Mouse (Mus musculus) liver (tissue): ENCODE measurements at regions not wholly inside any gene's neighbourhood (a gene's known extent, or its start where the extent isn't known, plus 50 kb on each side); places are given as distances from the start of the nearest gene placed in this dataset.

Experiments used
- DNase-seq: peaks from one replicate; pipeline ENCODE4 v3.0.0-alpha.2; 2020; ENCODE audit warnings: mixed read lengths

GRCm38 (mm10) chr1:89296691-89297090 lies 157.9 kb upstream of the Agap1 start:
- no peak for DNase-seq

- DNase-seq = no peak
These were observed 156.8 kb upstream of the Agap1 start for GRCm38 (mm10) chr1:89297766-89298165.

GRCm38 (mm10) chr1:89301151-89301550 lies 153.5 kb upstream of the Agap1 start:
- no peak for DNase-seq

GRCm38 (mm10) chr1:89302368-89302951 lies 152.1 kb upstream of the Agap1 start:
- DNase-seq = no peak

- DNase-seq = no peak
These were observed 149.4 kb upstream of the Agap1 start for GRCm38 (mm10) chr1:89305171-89305570.

- no peak for DNase-seq
These were observed 145.8 kb upstream of the Agap1 start for GRCm38 (mm10) chr1:89308788-89309187.

GRCm38 (mm10) chr1:89313064-89313463 lies 141.5 kb upstream of the Agap1 start:
- DNase-seq = no peak

GRCm38 (mm10) chr1:89317897-89318296 lies 136.7 kb upstream of the Agap1 start:
- no peak for DNase-seq

- DNase-seq = no peak
These were observed 135.9 kb upstream of the Agap1 start for GRCm38 (mm10) chr1:89318663-89319062.

- no peak for DNase-seq
These were observed 132.0 kb upstream of the Agap1 start for GRCm38 (mm10) chr1:89322621-89323020.

GRCm38 (mm10) chr1:89323091-89323490 lies 131.5 kb upstream of the Agap1 start:
- DNase-seq = peak; percentile 26

GRCm38 (mm10) chr1:89331352-89331751 lies 123.3 kb upstream of the Agap1 start:
- DNase-seq = no peak

- no peak for DNase-seq
These were observed 121.9 kb upstream of the Agap1 start for GRCm38 (mm10) chr1:89332676-89333075.

GRCm38 (mm10) chr1:89337861-89338260 lies 116.7 kb upstream of the Agap1 start:
- no peak for DNase-seq

- no peak for DNase-seq
These were observed 111.8 kb upstream of the Agap1 start for GRCm38 (mm10) chr1:89342794-89343193.

GRCm38 (mm10) chr1:89344546-89344945 lies 110.1 kb upstream of the Agap1 start:
- DNase-seq = peak; percentile 38

GRCm38 (mm10) chr1:89347341-89347740 lies 107.3 kb upstream of the Agap1 start:
- DNase-seq = no peak

- DNase-seq = no peak
These were observed 101.7 kb upstream of the Agap1 start for GRCm38 (mm10) chr1:89352936-89353335.

GRCm38 (mm10) chr1:89359257-89359656 lies 95.3 kb upstream of the Agap1 start:
- DNase-seq = no peak

GRCm38 (mm10) chr1:89364547-89365305 lies 89.9 kb upstream of the Agap1 start:
- DNase-seq = no peak

- peak; percentile 3 for DNase-seq
These were observed 87.7 kb upstream of the Agap1 start for GRCm38 (mm10) chr1:89366891-89367290.

- no peak for DNase-seq
These were observed 80.8 kb upstream of the Agap1 start for GRCm38 (mm10) chr1:89373806-89374205.

- DNase-seq = no peak
These were observed 80.3 kb upstream of the Agap1 start for GRCm38 (mm10) chr1:89374271-89374670.

GRCm38 (mm10) chr1:89382021-89382420 lies 72.6 kb upstream of the Agap1 start:
- DNase-seq = no peak

- DNase-seq = no peak
These were observed 69.5 kb upstream of the Agap1 start for GRCm38 (mm10) chr1:89385111-89385510.
